Mouse (Mus musculus): ENCODE results near the gene Plxnb2. TPM values are rescaled to one million over a fixed set of nuclear protein-coding genes. Genes with fewer than 3 reads are reported as not detected.

Gene Plxnb2
- total RNA-seq, 2 experiments from 2014 or later: 43.4 to 44.9 TPM

GRCm38 (mm10) chr15:89182328-89182741 is 1.7 kb upstream of the Plxnb2 start:
- peak in 1 of 2 experiments; percentile 28 for DNase-seq (ENCODE audit: low spot score in 2 of 2)
- intact Hi-C loops (cut with DNase I): no loop called here

- intact Hi-C loops (cut with DNase I): no loop called here
- DNase-seq (ENCODE audit: low spot score in 2 of 2): no peak
Observed at GRCm38 (mm10) chr15:89181561-89182270, 1.1 kb upstream of the Plxnb2 start.

- intact Hi-C loops (cut with DNase I): no loop called here
Observed at GRCm38 (mm10) chr15:89180081-89180541, 477 bp downstream of the Plxnb2 start.

GRCm38 (mm10) chr15:89179630-89179964 is 991 bp downstream of the Plxnb2 start:
- intact Hi-C loops (cut with DNase I): no loop called here
- no peak for DNase-seq (ENCODE audit: low spot score in 2 of 2)

More at GRCm38 (mm10) chr15:89180081-89180541, 477 bp downstream of the Plxnb2 start:
- peak; percentile 16 to 49 for DNase-seq (ENCODE audit: low spot score in 2 of 2)

GRCm38 (mm10) chr15:89178954-89179629 is 1.5 kb downstream of the Plxnb2 start:
- peak in 1 of 2 experiments; percentile 31 for DNase-seq (ENCODE audit: low spot score in 2 of 2)
- intact Hi-C loops (cut with DNase I): no loop called here

GRCm38 (mm10) chr15:89178260-89178860 is 2.2 kb downstream of the Plxnb2 start:
- DNase-seq (ENCODE audit: low spot score in 2 of 2): no peak
- intact Hi-C loops (cut with DNase I): no loop called here

GRCm38 (mm10) chr15:89177576-89178259 is 2.9 kb downstream of the Plxnb2 start:
- intact Hi-C loops (cut with DNase I): no loop called here

GRCm38 (mm10) chr15:89177121-89177520 is 3.5 kb downstream of the Plxnb2 start:
- peak in 1 of 2 experiments; percentile 67 for DNase-seq (ENCODE audit: low spot score in 2 of 2)
- intact Hi-C loops (cut with DNase I): no loop called here

More at GRCm38 (mm10) chr15:89177576-89178259, 2.9 kb downstream of the Plxnb2 start:
- DNase-seq (ENCODE audit: low spot score in 2 of 2): no peak

GRCm38 (mm10) chr15:89175411-89176155 is 5.0 kb downstream of the Plxnb2 start:
- DNase-seq (ENCODE audit: low spot score in 2 of 2): no peak

GRCm38 (mm10) chr15:89174889-89175339 is 5.7 kb downstream of the Plxnb2 start:
- DNase-seq (ENCODE audit: low spot score in 2 of 2): no peak
- intact Hi-C loops (cut with DNase I): no loop called here

More at GRCm38 (mm10) chr15:89175411-89176155, 5.0 kb downstream of the Plxnb2 start:
- intact Hi-C loops (cut with DNase I): no loop called here

- intact Hi-C loops (cut with DNase I): no loop called here
- DNase-seq (ENCODE audit: low spot score in 2 of 2): peak in 1 of 2 experiments; percentile 31
Observed at GRCm38 (mm10) chr15:89173906-89174214, 6.7 kb downstream of the Plxnb2 start.

GRCm38 (mm10) chr15:89173024-89173905 is 7.3 kb downstream of the Plxnb2 start:
- intact Hi-C loops (cut with DNase I): no loop called here
- peak in 1 of 2 experiments; percentile 53 for DNase-seq (ENCODE audit: low spot score in 2 of 2)

- DNase-seq (ENCODE audit: low spot score in 2 of 2): no peak
- intact Hi-C loops (cut with DNase I): no loop called here
Observed at GRCm38 (mm10) chr15:89172276-89172935, 8.2 kb downstream of the Plxnb2 start.

- intact Hi-C loops (cut with DNase I): no loop called here
- no peak for DNase-seq (ENCODE audit: low spot score in 2 of 2)
Observed at GRCm38 (mm10) chr15:89171526-89172051, 9.0 kb downstream of the Plxnb2 start.

GRCm38 (mm10) chr15:89170102-89170501 is 10.5 kb downstream of the Plxnb2 start:
- no peak for DNase-seq (ENCODE audit: low spot score in 2 of 2)
- intact Hi-C loops (cut with DNase I): no loop called here

- DNase-seq (ENCODE audit: low spot score in 2 of 2): peak; percentile 78 to 91
Observed at GRCm38 (mm10) chr15:89169431-89169830, 11.2 kb downstream of the Plxnb2 start.

GRCm38 (mm10) chr15:89168922-89169321 is 11.7 kb downstream of the Plxnb2 start:
- intact Hi-C loops (cut with DNase I): no loop called here
- no peak for DNase-seq (ENCODE audit: low spot score in 2 of 2)

More at GRCm38 (mm10) chr15:89169431-89169830, 11.2 kb downstream of the Plxnb2 start:
- intact Hi-C loops (cut with DNase I): no loop called here

GRCm38 (mm10) chr15:89165478-89165877 is 15.1 kb downstream of the Plxnb2 start:
- intact Hi-C loops (cut with DNase I): no loop called here
- no peak for DNase-seq (ENCODE audit: low spot score in 2 of 2)

Measured in left cerebral cortex, postnatal 25 days (tissue).